Mouse (Mus musculus) lung, adult 2 months (tissue): ENCODE results near the gene Hist1h2ad.

ENCODE experiments used
- CTCF ChIP-seq: fragments of 200-500 bp; IDR thresholded peaks from 2 replicates; pipeline ENCODE4 v1.5.1; 2011; ENCODE audit warnings: mild to moderate bottlenecking, low read length, control low read depth; ENCODE audit not compliant: insufficient read depth
- POLR2A ChIP-seq: fragments of 200-500 bp; IDR thresholded peaks from 2 replicates; pipeline ENCODE4 v1.6.1; 2011; ENCODE audit warnings: low read depth, mild to moderate bottlenecking, control low read depth, low read length, borderline replicate concordance; ENCODE audit errors: extremely low read depth

- TF ChIP-seq POLR2A (no peak), CTCF (no peak)
Observed at GRCm38 (mm10) chr13:23564482-23564881, 9.7 kb upstream of the Hist1h2ad start.
